Comparison of ENCODE assay signal across 30 mouse cellular contexts in genomic region chr8:105804797-105805196, GRCm38 (mm10). TPM values are rescaled to one million over a fixed set of nuclear protein-coding genes. Genes with fewer than 3 reads are reported as not detected.
DNase-seq lines count a peak whose midpoint lies in the region; ATAC-seq and TF ChIP-seq lines count a peak whose summit lies in the region.
"Had no signal": no experiment of that assay in that cellular context is flagged by ENCODE, and none has a peak within 500 bp of the region (broad histone marks: within the 10 kb centered on the region; RNA-seq: fewer than 3 reads in every experiment).

No protein-coding gene starts in this region.

- 40% methylated on average over 7 of the region's 7 CpGs for WGBS in kidney, adult 2 months
- 83% methylated on average over 7 of the region's 7 CpGs for WGBS in liver, embryonic 15.5 days (ENCODE audit: insufficient replicate concordance)
- WGBS in hindbrain, embryonic 13.5 days: 96% methylated on average over 7 of the region's 7 CpGs

- no peaks in the 10 kb centered on the region for H3K9me3 ChIP-seq in liver, embryonic 15.5 days (replicated peaks)
- H3K9me3 ChIP-seq in hindbrain, embryonic 13.5 days: no peaks in the 10 kb centered on the region
- H3K9me3 ChIP-seq: hindbrain, embryonic 12.5 days; limb, embryonic 13.5 days; lung, embryonic 15.5 days; midbrain, embryonic 15.5 days; neural tube, embryonic 12.5 days had no signal

- no peak overlapping the region for H3K4me2 ChIP-seq in liver, embryonic 15.5 days
- no peak overlapping the region for H3K4me2 ChIP-seq in hindbrain, embryonic 13.5 days
- H3K4me2 ChIP-seq: hindbrain, embryonic 12.5 days; limb, embryonic 13.5 days; lung, embryonic 15.5 days; midbrain, embryonic 15.5 days; neural tube, embryonic 12.5 days had no signal

- H3K4me1 ChIP-seq in kidney, adult 2 months (ENCODE audit: control insufficient read depth, insufficient read depth, low read length): peaks cover 24% of the 10 kb centered on the region
- peaks cover 90% of the 10 kb centered on the region for H3K4me1 ChIP-seq in liver, embryonic 15.5 days (replicated peaks)
- no peaks in the 10 kb centered on the region for H3K4me1 ChIP-seq in hindbrain, embryonic 13.5 days (replicated peaks)
- H3K4me1 ChIP-seq: hindbrain, embryonic 12.5 days; limb, embryonic 13.5 days; midbrain, embryonic 15.5 days; neural tube, embryonic 12.5 days had no signal

- H3K9ac ChIP-seq in liver, embryonic 15.5 days: no peak overlapping the region
- H3K9ac ChIP-seq in hindbrain, embryonic 13.5 days: no peak overlapping the region
- H3K9ac ChIP-seq: hindbrain, embryonic 12.5 days; limb, embryonic 13.5 days; lung, embryonic 15.5 days; midbrain, embryonic 15.5 days; neural tube, embryonic 12.5 days had no signal

- no peak for TF ChIP-seq CTCF in gastrocnemius, adult 2 months (IDR thresholded peaks at IDR 0.05)
- TF ChIP-seq CTCF in kidney, adult 2 months (conservative IDR thresholded peaks at IDR 0.05; ENCODE audit: insufficient read depth, insufficient read length, low read depth, low read length): no peak

- intact Hi-C loops in gastrocnemius, adult 2 months (cut with DNase I): no loop called here

- no peak for DNase-seq in gastrocnemius, adult 2 months
- no peak for DNase-seq in gastrocnemius, postnatal 25 days
- peak; percentile 90 for DNase-seq in kidney, adult 2 months
- DNase-seq in kidney, postnatal 14 days: peak; percentile 74
- DNase-seq in frontal cortex, postnatal 14 days (ENCODE audit: low spot score in 2 of 2): no peak
- DNase-seq: adrenal gland, adult 8-10 months; cerebellum, adult 8-10 months; cerebellum, postnatal 36 days; gastrocnemius, postnatal 36 days; retina, postnatal 1 day; right cerebral cortex, postnatal 25 days; spleen, adult 18-20 months; thymus, adult 18-20 months; thymus, postnatal 36 days had no signal

- ATAC-seq in liver, embryonic 15.5 days (ENCODE audit: insufficient read depth): no peak
- no peak for ATAC-seq in hindbrain, embryonic 13.5 days (ENCODE audit: low FRiP score)
- no peak for ATAC-seq in cerebellum, adult (ENCODE audit: insufficient number of reproducible peaks, low FRiP score, low TSS enrichment)
- ATAC-seq: activated CD4-positive, CD25-positive, alpha-beta regulatory T cell, adult 4 months; forebrain, embryonic 16.5 days; inflammation-experienced regulatory T-cells, adult 6 months; midbrain, embryonic 15.5 days had no signal

- 0 out of 2 replicates have a peak overlapping the region, but pooled peaks have one; percentile 12 for H3K27ac ChIP-seq in gastrocnemius, adult 2 months
- H3K27ac ChIP-seq in kidney, adult 2 months (ENCODE audit: insufficient read depth, low read depth, low read length): peak overlapping the region; percentile 89; the same call in 1 of the 2 replicates
- peak overlapping the region; percentile 75 for H3K27ac ChIP-seq in liver, embryonic 15.5 days (replicated peaks)
- no peak overlapping the region for H3K27ac ChIP-seq in hindbrain, embryonic 13.5 days
- H3K27ac ChIP-seq: hindbrain, embryonic 12.5 days; limb, embryonic 13.5 days; lung, embryonic 15.5 days; macrophage; midbrain, embryonic 15.5 days; neural tube, embryonic 12.5 days had no signal

- H3K36me3 ChIP-seq in kidney, adult 2 months (ENCODE audit: control insufficient read depth, insufficient read depth, low read length): no peaks in the 10 kb centered on the region; the same call in none of the 2 replicates
- H3K36me3 ChIP-seq in liver, embryonic 15.5 days (replicated peaks): peaks cover 89% of the 10 kb centered on the region
- peaks cover 19% of the 10 kb centered on the region for H3K36me3 ChIP-seq in hindbrain, embryonic 13.5 days
- H3K36me3 ChIP-seq: midbrain, embryonic 15.5 days had no signal

- no peak overlapping the region for H3K4me3 ChIP-seq in gastrocnemius, adult 2 months
- no peak overlapping the region for H3K4me3 ChIP-seq in kidney, adult 2 months (ENCODE audit: insufficient read depth, low read depth, low read length)
- no peak overlapping the region for H3K4me3 ChIP-seq in liver, embryonic 15.5 days (replicated peaks)
- no peak overlapping the region for H3K4me3 ChIP-seq in hindbrain, embryonic 13.5 days
- H3K4me3 ChIP-seq: hindbrain, embryonic 12.5 days; limb, embryonic 13.5 days; lung, embryonic 15.5 days; midbrain, embryonic 15.5 days; neural tube, embryonic 12.5 days had no signal

- no peak for TF ChIP-seq POLR2A in kidney, adult 2 months (IDR thresholded peaks at IDR 0.05; ENCODE audit: low read depth, low read length)

- H3K27me3 ChIP-seq in kidney, adult 2 months (replicated peaks; ENCODE audit: control insufficient read depth, insufficient read depth, low read length): no peaks in the 10 kb centered on the region
- H3K27me3 ChIP-seq in liver, embryonic 15.5 days: no peaks in the 10 kb centered on the region
- H3K27me3 ChIP-seq in hindbrain, embryonic 13.5 days: no peaks in the 10 kb centered on the region
- H3K27me3 ChIP-seq: hindbrain, embryonic 12.5 days; limb, embryonic 13.5 days; lung, embryonic 15.5 days; midbrain, embryonic 15.5 days; neural tube, embryonic 12.5 days had no signal

RNA-seq across cellular contexts. Expression of gene Ranbp10, which starts 22.4 kb away (rescaled TPM):
- 10 to 100 TPM; 23.0 to 24.3 TPM for total RNA-seq in gastrocnemius, adult 2 months (2021)
- 10 to 100 TPM; 14.6 to 20.5 TPM for total RNA-seq in gastrocnemius, postnatal 25 days (2021)
- polyA plus RNA-seq in kidney, adult 2 months (2012; rRNA removed): 22.1 and 24.8 TPM in 2 replicates
- 45.0 and 52.2 TPM in 2 replicates for polyA plus RNA-seq in liver, embryonic 15.5 days (2015; fragmentation: Nextera tagmentation; extraction: Ambion mirVana)
- polyA plus RNA-seq in hindbrain, embryonic 13.5 days (2015; fragmentation: Nextera tagmentation; extraction: Ambion mirVana): 11.5 and 14.3 TPM in 2 replicates

RNA-seq across cellular contexts. Expression of gene Tsnaxip1, which starts 22.7 kb away (rescaled TPM):
- not detected for total RNA-seq in gastrocnemius, adult 2 months (2021)
- total RNA-seq in gastrocnemius, postnatal 25 days (2021): not detected
- polyA plus RNA-seq in kidney, adult 2 months (2012; rRNA removed): 0.05 TPM in 1 of 2 replicates, not detected in the other
- polyA plus RNA-seq in liver, embryonic 15.5 days (2015; fragmentation: Nextera tagmentation; extraction: Ambion mirVana): 0.07 and 0.22 TPM in 2 replicates
- polyA plus RNA-seq in hindbrain, embryonic 13.5 days (2015; fragmentation: Nextera tagmentation; extraction: Ambion mirVana): 0.80 and 1.6 TPM in 2 replicates
- total RNA-seq: adrenal gland, adult 8-10 months; gastrocnemius, postnatal 36 days; heart, adult 8-10 months; heart, postnatal 25 days; left cerebral cortex, postnatal 25 days had no signal
- polyA plus RNA-seq: activated CD4-positive, CD25-positive, alpha-beta regulatory T cell, adult 4 months; heart, embryonic 14.5 days; inflammation-experienced regulatory T-cells, adult 6 months; macrophage had no signal

RNA-seq across cellular contexts. Expression of gene Gfod2, which starts 46.3 kb away (rescaled TPM):
- 1 to 10 TPM; 7.2 to 7.4 TPM for total RNA-seq in gastrocnemius, adult 2 months (2021)
- total RNA-seq in gastrocnemius, postnatal 25 days (2021): 1 to 10 TPM; 5.1 to 6.2 TPM
- 7.5 and 7.8 TPM in 2 replicates for polyA plus RNA-seq in kidney, adult 2 months (2012; rRNA removed)
- polyA plus RNA-seq in liver, embryonic 15.5 days (2015; fragmentation: Nextera tagmentation; extraction: Ambion mirVana): 1.8 and 2.3 TPM in 2 replicates
- 90.7 and 94.2 TPM in 2 replicates for polyA plus RNA-seq in hindbrain, embryonic 13.5 days (2015; fragmentation: Nextera tagmentation; extraction: Ambion mirVana)

RNA-seq across cellular contexts. Expression of gene Cenpt, which starts 48.3 kb away (rescaled TPM):
- 1 to 10 TPM; 1.0 to 1.8 TPM for total RNA-seq in gastrocnemius, adult 2 months (2021)
- total RNA-seq in gastrocnemius, postnatal 25 days (2021): 1 to 10 TPM; 1.2 to 1.7 TPM
- polyA plus RNA-seq in kidney, adult 2 months (2012; rRNA removed): 6.7 and 7.3 TPM in 2 replicates
- polyA plus RNA-seq in liver, embryonic 15.5 days (2015; fragmentation: Nextera tagmentation; extraction: Ambion mirVana): 20.3 and 22.7 TPM in 2 replicates
- polyA plus RNA-seq in hindbrain, embryonic 13.5 days (2015; fragmentation: Nextera tagmentation; extraction: Ambion mirVana): 59.7 and 61.1 TPM in 2 replicates

RNA-seq across cellular contexts. Expression of gene Thap11, which starts 50.1 kb away (rescaled TPM):
- total RNA-seq in gastrocnemius, adult 2 months (2021): 10 to 100 TPM; 21.9 to 25.0 TPM
- total RNA-seq in gastrocnemius, postnatal 25 days (2021): 10 to 100 TPM; 19.3 to 19.5 TPM
- 41.5 and 45.3 TPM in 2 replicates for polyA plus RNA-seq in kidney, adult 2 months (2012; rRNA removed)
- polyA plus RNA-seq in liver, embryonic 15.5 days (2015; fragmentation: Nextera tagmentation; extraction: Ambion mirVana): 31.5 and 32.2 TPM in 2 replicates
- polyA plus RNA-seq in hindbrain, embryonic 13.5 days (2015; fragmentation: Nextera tagmentation; extraction: Ambion mirVana): 58.7 and 60.6 TPM in 2 replicates

Comparison
In these comparisons a context has a peak if more than half of its experiments do, and no peak if none do; other contexts are left out.
1. DNase-seq: peak in kidney, adult 2 months (single experiment) and kidney, postnatal 14 days (single experiment); none in gastrocnemius, adult 2 months (single experiment), gastrocnemius, postnatal 25 days (single experiment) and frontal cortex, postnatal 14 days (0 of 2).
2. RNA of gene Gfod2, which starts 46.3 kb away (polyA plus RNA-seq): 90.7 to 94.2 TPM in hindbrain, embryonic 13.5 days; 7.5 to 7.8 TPM in kidney, adult 2 months and 1.8 to 2.3 TPM in liver, embryonic 15.5 days; every median in the first group is over 10 times any median in the second.